Mouse (Mus musculus) embryo, embryonic 9.5 days (tissue): ENCODE results near the gene Hcn1.

Experiments used
- DNase-seq: peaks from one replicate; pipeline ENCODE4 v3.0.0-alpha.2; 2017; ENCODE audit errors: extremely low spot score

The Hcn1 gene

DNA sequence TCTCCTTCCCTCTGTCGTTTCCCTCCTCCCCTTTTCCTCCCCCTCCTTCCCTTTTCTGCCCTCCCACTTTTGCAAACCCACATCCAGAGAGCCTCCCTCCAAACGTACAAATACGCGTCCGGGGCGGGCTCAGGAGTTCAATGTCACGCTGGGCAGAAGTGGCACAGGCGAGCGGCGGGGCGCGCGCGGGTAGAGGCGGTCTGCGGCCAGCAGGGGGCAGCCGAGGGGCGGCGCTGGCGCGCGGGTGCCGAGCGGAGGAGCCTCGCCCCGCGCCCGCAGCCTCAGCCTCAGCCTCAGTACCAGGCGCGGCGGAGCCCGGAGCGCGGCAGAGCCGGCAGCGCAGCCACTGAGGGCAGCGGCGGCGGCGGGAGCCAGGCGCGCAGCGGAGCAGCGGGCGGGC lies at the start of gene Hcn1:
Hcn1 (plus strand) TSS at position 140 of the 400 bp plus-strand sequence.
- DNase-seq, result peak; percentile 82

DNA sequence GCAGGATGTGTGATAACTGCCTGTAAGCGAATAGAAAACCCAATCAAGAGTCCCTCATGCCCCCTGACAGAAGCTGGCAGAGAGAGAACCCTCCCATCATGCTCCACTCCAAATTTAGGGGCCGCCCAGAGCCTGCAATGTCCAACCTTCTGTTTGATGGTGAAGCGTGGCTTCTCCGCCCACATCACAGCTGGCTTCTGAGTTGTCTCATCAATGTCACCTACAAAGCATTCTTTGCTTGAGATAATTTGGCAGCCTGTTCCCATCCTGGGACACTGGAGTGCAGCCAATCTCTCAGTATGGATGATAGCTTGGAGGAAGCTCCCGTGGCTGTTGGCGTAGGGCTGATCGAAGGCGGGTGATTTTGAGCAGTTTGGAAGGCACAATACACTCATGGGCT lies 34.9 kb upstream of the Hcn1 start:
- DNase-seq, result no peak

DNA sequence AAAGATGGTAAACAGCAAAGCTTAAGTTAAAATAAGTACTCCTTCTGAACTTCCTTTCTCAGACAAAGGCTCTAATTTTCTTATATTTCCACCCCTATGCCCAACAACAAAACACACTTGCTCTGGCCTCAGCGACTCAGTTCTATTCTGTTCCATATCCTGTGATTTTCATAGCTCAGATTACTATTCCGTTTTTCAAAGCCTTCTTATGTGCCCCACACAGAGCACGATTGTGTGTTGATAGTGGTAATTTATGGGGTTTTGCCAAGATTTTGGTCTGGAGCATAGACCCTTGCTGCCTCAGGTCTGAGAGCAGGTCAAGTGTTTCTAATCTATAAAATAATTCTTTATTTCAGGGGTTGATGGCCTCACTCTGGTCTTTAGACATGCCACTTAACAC lies 30.4 kb upstream of the Hcn1 start:
- no peak for DNase-seq

DNA sequence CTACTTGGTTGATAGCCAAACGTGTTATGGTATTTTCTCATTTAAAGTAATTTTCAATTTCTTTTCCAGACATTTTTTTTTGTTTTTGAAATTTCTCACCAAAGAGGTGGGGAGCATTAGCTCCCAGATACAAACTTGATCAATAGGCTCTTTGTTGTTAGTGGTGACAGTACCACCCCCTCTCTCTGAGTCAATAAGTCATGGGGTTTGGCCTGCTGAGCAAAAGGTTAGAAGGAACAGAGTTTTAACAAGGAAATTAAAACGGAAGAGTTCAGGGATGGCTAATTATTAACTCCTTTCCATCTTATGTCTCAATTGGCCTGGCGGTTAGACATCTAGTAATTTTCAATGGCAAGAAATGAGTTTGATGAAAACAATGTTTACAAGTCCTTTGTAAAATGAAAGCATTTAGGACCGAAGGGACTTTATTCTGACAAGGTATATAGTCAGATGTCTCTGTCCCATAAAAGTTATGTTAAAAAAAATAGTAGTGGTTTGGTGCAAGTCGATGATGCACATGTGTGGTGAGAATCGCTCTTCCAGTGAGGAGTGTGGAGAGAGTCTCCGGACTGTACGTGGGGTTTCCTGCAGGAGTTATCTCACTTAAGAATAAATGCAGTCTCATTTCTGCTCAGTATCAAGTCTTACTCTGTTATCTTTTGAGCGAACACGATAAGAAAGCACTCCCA lies 7.5 kb upstream of the Hcn1 start:
- DNase-seq, result peak; percentile 7

DNA sequence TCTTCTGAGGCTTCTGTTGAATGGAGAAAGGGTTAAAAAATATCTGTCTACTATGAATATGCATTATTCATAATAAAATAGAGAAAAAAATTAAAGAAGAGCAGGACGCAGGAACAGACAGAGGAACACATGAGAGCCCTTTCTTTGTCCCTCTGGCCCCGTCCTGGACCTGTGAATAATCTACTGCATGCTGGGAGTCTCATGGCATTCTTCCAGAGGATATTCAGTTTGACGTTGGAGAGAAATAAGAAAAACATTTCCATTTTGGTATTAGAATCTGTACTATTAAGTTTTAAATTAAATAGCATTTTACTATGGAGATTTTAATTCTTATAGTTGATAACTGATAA lies 7.0 kb upstream of the Hcn1 start:
- DNase-seq, result no peak

DNA sequence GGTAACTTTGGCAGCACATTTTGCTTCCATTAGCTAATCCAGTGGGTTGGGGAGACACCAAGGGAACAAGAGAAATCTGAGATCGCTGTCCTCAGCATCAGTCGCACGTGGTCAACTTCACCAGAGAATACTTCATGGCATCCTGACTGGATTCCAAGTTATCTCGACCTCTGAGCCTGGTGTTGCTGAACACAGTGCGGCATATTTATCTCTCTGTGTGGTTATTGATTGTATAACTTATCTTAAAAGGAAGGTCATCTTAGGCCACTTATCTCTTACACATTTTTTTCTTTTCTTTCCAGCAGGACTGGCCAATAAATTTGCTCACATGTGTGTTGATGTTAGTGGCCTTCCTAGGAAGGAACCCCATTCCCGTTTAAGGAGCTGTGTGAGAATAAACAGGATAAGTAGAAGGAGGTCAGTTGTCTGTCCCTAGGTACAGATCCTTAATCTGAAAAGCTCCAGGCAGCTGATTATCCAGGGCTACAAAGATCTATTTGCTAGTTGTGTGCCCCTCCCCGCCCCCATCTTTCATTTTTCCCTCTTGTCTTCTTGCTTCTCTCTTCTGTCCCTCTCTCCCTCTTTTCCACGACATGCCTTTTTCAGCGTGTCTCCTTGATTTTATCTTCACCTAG lies 672 bp upstream of the Hcn1 start:
- no peak for DNase-seq

DNA sequence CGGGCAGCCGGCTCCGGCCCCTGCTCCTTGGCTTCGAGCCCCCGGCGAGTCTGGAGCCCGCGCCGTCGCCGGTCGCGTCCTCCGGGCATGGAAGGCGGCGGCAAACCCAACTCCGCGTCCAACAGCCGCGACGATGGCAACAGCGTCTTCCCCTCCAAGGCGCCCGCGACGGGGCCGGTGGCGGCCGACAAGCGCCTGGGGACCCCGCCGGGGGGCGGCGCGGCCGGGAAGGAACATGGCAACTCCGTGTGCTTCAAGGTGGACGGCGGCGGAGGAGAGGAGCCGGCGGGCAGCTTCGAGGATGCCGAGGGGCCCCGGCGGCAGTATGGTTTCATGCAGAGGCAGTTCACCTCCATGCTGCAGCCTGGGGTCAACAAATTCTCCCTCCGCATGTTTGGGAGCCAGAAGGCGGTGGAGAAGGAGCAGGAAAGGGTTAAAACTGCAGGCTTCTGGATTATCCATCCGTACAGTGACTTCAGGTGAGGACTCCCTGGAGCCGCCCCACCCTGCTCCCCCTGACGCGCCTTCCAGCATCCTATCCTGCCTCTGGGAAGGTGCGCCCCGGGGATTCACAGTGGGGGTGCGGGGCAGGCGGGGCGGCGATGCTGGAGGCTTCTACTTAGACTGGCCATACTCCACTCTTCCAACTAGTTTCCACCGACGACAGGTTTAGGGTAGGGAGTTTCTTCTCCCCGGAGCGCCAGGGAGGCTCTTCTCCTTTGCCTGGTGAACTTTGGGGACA lies 668 bp downstream of the Hcn1 start:
- peak; percentile 50 for DNase-seq

DNA sequence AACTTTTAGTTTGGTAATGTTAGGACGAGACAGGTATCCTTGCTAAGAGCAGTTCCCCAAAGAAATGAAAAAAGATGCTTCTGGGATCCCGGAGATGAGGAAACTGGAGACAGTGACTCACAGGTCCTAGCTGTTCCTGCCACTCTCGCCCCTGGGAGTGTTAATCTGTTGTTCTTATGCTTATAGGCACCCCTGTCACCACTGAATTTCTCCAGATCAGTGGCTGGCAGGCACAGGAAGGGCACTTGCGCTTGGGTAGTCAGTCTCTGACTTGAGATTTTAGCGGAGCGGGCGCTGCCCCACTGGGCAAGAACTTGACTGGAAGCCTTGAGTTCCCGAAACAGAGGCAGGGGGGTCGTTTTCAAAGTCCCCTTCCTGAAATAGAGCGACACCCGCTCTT lies 1.3 kb downstream of the Hcn1 start:
- peak; percentile 3 for DNase-seq

DNA sequence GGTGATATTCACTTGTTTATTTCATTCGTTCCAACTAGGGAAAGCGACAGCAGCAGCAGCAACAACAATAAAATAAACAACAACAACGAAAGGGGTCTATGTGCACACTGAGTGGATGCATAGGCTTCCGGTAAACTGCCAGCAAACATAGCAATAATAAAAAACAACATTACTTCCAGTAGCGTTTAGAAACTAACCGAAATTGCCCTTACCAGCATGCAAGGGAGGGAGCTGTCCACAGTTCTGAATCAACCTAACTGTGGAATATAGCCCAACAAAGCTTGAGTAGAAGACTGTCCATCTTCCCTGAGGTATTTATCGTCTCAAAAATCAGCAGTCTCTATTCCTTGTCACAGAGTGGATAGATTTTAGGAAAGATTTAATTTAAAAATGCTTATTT lies 2.0 kb downstream of the Hcn1 start:
- DNase-seq, result peak; percentile 56

DNA sequence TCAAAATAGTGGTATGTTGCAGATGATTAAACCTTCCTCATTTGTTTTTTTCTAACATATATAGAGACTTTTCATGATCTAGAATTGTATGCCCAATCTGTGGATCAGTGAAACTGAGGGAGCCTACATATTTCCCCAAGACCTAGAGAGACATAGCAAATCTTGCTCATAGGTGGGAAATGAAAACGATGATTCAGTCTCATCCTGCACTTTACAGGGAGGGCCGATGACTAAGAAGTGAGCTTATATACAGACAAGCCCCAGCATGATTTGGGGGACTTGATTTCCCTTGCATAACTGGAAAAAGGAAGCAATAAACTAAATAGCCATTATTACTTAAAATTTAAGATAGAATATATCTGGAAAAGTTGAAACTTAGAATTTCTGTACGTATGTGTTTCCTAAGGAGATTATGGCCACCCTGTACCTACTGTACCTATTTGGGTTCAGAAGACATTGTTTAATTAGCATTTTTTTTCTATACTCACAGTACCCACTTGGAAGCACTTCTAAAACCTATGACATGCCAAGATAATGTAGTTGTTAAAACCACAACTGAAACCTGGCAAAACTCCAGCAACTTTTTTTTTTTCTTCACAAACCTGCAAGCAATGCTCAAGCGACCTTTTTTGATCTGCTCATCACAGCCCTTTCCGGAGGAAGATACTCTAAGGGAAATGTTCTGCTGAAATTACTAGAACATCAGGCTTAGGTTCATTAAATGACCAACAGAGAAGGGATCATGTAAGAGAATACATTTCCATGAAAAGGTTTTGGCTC lies 3.0 kb downstream of the Hcn1 start:
- no peak for DNase-seq

DNA sequence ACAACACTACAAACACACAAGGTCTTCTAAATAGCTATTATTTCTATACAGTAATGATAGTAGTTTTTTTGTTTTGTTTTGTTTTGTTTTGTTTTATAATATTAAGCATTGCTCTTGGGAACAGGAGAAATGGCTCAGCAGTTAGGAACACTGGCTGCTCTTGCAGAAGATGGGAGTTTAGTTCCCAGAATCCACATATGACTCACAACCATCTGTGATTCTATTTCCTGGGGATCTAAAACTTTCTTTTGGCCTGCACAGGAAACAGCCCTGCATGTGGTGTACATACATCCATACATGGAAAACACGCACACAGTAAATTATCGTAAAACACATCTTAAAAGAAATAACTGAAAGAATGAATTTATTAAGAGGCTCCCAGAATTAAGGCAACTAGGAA lies 9.8 kb downstream of the Hcn1 start:
- no peak for DNase-seq

DNA sequence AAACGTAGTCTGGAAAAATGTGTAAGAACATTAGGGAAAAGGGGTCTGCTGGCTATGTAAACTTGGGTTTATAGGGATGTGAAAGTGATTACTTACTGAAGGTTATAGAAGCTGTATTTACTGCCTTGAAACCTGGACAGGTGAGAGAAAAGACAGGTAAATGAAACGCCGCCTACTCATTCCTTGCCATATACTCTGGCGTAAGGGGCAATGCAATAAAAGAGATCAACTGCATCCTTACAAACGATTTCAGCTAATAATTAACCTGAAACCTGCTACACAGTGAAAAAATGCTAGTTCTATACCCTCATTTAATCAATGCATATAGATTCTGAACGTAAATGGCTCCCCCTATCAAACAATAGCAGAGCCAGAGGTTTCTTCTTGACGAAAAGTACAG lies 17.4 kb downstream of the Hcn1 start:
- no peak for DNase-seq

DNA sequence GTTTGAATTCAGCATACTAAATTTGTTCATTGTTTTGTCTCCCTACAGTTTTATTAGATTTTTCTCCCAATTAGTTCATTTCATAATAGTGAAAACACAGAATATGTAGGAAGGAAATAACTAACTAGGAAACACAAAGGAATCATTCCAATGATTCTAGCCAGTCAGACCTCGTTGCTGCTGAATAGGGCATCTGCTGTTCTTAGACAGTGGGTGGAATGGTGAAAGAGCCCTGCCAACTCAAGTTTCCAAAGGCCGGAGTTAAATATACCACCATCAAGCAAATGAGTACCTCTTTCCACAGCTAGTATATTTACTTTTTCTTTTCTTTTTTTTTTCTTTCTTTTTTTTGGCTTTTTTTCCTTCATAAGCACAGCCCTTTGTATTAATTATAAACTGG lies 55.4 kb downstream of the Hcn1 start:
- no peak for DNase-seq

DNA sequence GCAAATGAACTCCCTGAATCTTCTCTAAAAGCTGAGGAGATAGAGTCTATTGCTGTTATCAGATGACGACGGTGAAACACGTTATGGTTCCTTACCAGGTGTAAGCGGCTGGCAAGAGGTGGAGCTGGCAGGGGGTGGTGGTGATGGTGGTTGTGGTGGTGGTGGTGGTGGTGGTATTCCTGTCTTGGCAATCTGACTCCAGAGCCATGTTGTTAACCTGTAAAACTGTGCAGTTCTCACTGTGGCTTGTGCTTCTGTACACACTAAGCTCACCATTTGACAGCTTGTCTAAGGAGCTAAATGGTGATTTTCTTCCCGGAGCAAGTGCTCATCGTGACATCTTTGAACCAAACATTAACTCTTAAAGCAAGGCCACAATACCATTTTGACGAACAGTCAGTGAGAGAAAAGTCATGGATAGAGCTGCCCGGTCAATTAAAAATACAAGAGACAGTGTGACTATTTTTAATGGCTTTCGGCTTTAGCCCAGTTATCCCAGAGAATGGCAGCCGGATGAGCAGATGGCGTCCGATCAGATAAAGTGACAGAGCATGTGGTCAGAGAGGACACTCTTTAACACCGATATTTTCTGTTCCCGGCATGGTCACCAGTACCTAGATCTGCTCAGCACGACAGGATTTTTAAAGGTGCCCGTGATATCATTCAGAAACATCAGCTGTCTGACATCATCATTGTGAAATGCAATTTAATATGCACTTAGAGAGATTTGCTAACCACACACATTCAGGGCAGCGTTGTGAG lies 56.5 kb downstream of the Hcn1 start:
- no peak for DNase-seq

DNA sequence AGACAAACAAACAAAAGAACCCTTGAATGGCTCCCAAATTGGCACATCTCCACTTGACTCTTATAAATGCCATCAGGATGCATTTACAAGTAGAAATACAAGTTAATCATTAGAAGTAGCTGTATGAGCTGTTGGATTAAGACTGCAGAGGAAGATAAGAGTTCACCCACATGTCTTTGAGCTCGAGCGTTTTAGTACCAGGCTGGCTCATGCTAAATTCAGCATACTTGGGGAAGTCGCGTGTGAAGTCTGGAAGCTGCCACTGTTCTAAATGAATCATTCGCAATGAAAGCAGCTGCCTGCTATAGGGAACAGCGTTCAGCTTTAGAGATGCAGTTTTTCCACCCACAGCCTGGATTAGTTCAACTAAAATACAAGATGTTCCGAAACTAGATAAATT lies 57.4 kb downstream of the Hcn1 start:
- DNase-seq, result no peak

DNA sequence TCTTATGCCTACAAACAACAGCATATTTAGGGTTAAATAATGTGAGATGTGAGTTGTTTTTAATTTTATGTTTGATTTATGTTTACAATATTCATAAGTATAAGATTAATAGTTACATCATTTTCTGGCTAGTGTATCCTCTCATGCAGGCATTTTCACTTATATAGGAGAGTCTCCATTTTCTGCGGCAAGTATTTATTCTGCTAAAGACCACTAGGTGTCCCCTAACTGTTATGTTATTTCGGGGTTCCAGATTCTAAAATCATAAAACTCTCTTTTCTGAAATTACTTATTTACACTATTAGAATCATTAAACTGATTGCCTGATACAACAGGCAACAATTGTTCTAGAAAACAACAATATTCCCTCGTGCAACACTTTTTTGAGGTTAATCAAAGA lies 60.5 kb downstream of the Hcn1 start:
- DNase-seq, result no peak

DNA sequence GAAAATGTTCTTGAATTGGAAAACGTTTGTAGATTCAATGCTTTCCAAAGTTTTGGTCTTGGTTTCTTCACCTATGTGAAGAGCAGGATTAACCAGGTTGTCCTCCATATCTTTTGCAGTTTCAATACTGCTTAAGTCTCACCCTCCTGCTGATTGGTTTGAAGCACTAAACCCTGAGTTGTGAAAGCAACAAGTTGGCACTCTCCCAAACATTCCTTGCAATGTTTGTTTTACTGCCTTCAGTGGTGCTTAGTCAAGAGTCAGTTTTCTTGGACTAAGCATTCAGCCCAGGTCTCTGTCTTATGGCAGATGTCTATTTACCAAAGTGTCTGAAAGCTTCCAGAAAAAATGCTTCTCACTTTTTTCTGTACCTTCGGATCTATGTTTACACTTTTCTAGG lies 67.2 kb downstream of the Hcn1 start:
- no peak for DNase-seq

DNA sequence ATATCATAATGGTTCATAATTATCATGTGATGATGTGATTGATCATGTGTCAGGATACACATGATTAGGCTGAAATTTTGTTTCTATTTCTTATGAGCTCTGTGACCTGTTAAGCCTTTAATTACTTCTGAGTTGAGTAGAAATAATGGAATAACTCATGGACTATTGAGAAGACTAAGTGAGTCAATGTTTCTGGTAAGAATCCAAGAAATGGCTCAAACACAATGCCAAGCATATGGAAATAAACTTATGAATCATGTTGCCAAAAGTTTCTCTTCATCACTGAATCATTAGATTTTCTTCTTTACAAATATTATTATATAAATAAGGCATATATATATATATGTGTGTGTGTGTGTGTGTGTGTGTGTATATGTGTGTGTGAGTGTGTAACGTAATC lies 69.7 kb downstream of the Hcn1 start:
- no peak for DNase-seq

DNA sequence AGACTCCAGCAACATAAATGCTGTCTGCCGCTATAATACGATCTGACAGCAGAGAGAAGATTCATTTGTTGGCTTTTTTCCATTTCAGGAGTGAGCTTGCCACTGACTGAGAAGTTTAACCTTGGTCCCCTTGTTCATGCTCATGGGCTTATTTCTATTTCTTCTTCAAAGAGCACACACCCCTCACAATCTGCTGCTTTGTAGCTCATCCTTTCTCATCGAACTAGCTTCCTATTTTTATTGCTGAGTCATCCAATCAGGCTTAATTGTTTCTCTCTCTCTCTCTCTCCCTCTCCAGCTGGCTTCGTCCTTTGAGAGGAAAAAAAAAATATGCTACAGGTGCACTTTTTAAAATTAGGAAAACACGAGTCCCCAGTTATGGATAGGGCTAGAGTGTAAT lies 74.3 kb downstream of the Hcn1 start:
- DNase-seq, result no peak

DNA sequence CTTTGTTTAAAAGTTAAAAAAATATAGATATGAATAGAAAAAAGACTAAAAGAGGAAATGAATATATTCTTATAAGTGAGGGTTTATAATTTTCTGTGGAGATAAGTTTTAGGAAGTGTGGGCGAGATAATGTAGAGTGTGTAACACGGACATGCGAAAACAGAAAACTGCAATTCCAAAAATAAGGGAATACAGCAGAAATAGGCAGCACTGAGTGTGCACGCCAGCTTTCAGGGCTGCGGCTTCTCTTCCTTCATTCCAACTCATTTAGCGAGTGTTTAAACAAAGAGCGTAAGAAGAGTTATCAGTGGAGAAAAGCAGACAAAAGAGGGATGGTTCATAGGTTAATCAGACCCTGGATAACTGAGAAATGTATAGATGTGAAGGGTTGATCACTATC lies 85.5 kb downstream of the Hcn1 start:
- DNase-seq, result no peak

DNA sequence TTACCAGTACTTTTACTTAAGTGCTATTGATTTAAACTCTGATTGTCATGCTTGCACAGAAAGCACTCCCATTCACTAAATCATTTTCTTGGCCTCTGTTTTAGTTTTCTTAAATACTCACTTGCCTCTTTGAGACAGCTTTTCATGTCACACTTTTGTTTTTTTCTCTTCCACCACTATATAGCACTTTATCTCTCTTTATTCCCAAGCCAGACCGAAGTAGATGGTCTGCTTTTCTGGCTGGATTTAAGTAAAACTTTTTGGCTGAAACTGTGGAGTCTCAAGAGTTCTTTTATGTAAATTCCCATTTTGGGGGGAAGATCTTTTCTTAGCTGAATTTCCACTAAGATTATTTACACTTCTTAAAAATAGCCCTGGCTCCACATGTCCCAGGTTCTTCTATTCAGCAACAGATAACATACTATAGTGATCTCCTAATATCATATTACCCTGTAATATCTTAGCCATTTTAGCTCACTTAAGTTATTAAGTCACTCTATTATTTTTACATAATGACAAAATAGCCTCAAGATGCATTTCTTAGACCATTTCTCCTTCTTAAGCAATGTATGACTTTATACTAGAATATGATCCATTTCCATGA lies 92.7 kb downstream of the Hcn1 start:
- DNase-seq, result no peak
